Mouse (Mus musculus) heart, postnatal 0 days (tissue): ENCODE results near the gene Zmym4.

Experiments
- CTCF ChIP-seq: IDR thresholded peaks from 2 replicates; pipeline ENCODE4 v1.5.1; 2016; ENCODE audit warnings: antibody characterized with exemption, control low read depth, low read depth
- EP300 ChIP-seq: IDR thresholded peaks from 2 replicates; pipeline ENCODE4 v1.6.1; 2016; ENCODE audit warnings: antibody characterized with exemption, low read depth

GRCm38 (mm10) chr4:126860268-126860986, 107.5 kb downstream of the Zmym4 start:
- TF ChIP-seq CTCF (no peak), EP300 (no peak)
